Mouse (Mus musculus): ENCODE measurements at regions not wholly inside any gene's neighbourhood (a gene's known extent, or its start where the extent isn't known, plus 50 kb on each side); places are given as distances from the start of the nearest gene placed in this dataset.
"Not testable (repeated sequence)": the region's sequence is repeated elsewhere in the genome, so short reads cannot be mapped to it uniquely, and the experiment has no call there.

- DNase-seq (ENCODE audit: low read depth, low spot score) = no peak
Observed at GRCm38 (mm10) chr6:22716864-22717557, 158.3 kb upstream of the Ptprz1 start.

- DNase-seq (ENCODE audit: low read depth, low spot score) = no peak
Observed at GRCm38 (mm10) chr6:22716144-22716856, 159.0 kb upstream of the Ptprz1 start.

GRCm38 (mm10) chr6:22698187-22698586 is 177.1 kb upstream of the Ptprz1 start:
- no peak for DNase-seq (ENCODE audit: low read depth, low spot score)

GRCm38 (mm10) chr6:22688678-22689126 is 186.6 kb upstream of the Ptprz1 start:
- DNase-seq (ENCODE audit: low read depth, low spot score) = no peak

- no peak for DNase-seq (ENCODE audit: low read depth, low spot score)
Observed at GRCm38 (mm10) chr6:22674586-22674929, 200.7 kb upstream of the Ptprz1 start.

GRCm38 (mm10) chr6:22673919-22674585 is 201.2 kb upstream of the Ptprz1 start:
- DNase-seq (ENCODE audit: low read depth, low spot score) = no peak

- DNase-seq (ENCODE audit: low read depth, low spot score) = no peak
Observed at GRCm38 (mm10) chr6:22671524-22671923, 203.8 kb upstream of the Ptprz1 start.

GRCm38 (mm10) chr6:22668190-22668975 is 206.9 kb upstream of the Ptprz1 start:
- no peak for DNase-seq (ENCODE audit: low read depth, low spot score)

- DNase-seq (ENCODE audit: low read depth, low spot score) = not testable (repeated sequence)
Observed at GRCm38 (mm10) chr6:22657401-22657800, 217.9 kb upstream of the Ptprz1 start.

- no peak for DNase-seq (ENCODE audit: low read depth, low spot score)
Observed at GRCm38 (mm10) chr6:22640100-22640499, 235.2 kb upstream of the Ptprz1 start.

GRCm38 (mm10) chr6:22635141-22635540 is 240.2 kb upstream of the Ptprz1 start:
- DNase-seq (ENCODE audit: low read depth, low spot score) = no peak

- DNase-seq (ENCODE audit: low read depth, low spot score) = no peak
Observed at GRCm38 (mm10) chr6:22634740-22635139, 240.6 kb upstream of the Ptprz1 start.

GRCm38 (mm10) chr6:22591592-22591991 is 235.5 kb upstream of the Fam3c start:
- DNase-seq (ENCODE audit: low read depth, low spot score) = no peak

- no peak for DNase-seq (ENCODE audit: low read depth, low spot score)
Observed at GRCm38 (mm10) chr6:22584851-22585250, 228.8 kb upstream of the Fam3c start.

GRCm38 (mm10) chr6:22572925-22573324 is 216.9 kb upstream of the Fam3c start:
- DNase-seq (ENCODE audit: low read depth, low spot score) = no peak

- DNase-seq (ENCODE audit: low read depth, low spot score) = no peak
Observed at GRCm38 (mm10) chr6:22567891-22568290, 211.8 kb upstream of the Fam3c start.

- no peak for DNase-seq (ENCODE audit: low read depth, low spot score)
Observed at GRCm38 (mm10) chr6:22548296-22549245, 192.5 kb upstream of the Fam3c start.

GRCm38 (mm10) chr6:22541603-22542002 is 185.6 kb upstream of the Fam3c start:
- DNase-seq (ENCODE audit: low read depth, low spot score) = no peak

GRCm38 (mm10) chr6:22538254-22538653 is 182.2 kb upstream of the Fam3c start:
- DNase-seq (ENCODE audit: low read depth, low spot score) = no peak

GRCm38 (mm10) chr6:22524384-22524783 is 168.3 kb upstream of the Fam3c start:
- no peak for DNase-seq (ENCODE audit: low read depth, low spot score)
